Mouse (Mus musculus) testis, adult 2 months (tissue): ENCODE results near the gene Tusc2. TPM values are rescaled to one million over a fixed set of nuclear protein-coding genes. Genes with fewer than 3 reads are reported as not detected.
A peak's percentile ranks its signal among the peaks of the same experiment; 100 is the strongest.

Experiments
- H3K27ac ChIP-seq: fragments of 200-500 bp; 2 replicates; pipeline ENCODE4 v1.5.1; 2012; ENCODE audit warnings: low read depth, low read length; ENCODE audit not compliant: control insufficient read depth, insufficient read depth
- H3K27me3 ChIP-seq: fragments of 200-500 bp; 2 replicates; pipeline ENCODE4 v1.6.1; 2012; ENCODE audit warnings: mild to moderate bottlenecking, low read length, moderate library complexity; ENCODE audit not compliant: control insufficient read depth, insufficient read depth
- H3K36me3 ChIP-seq: fragments of 200-500 bp; 2 replicates; pipeline ENCODE4 v1.6.1; 2012; ENCODE audit warnings: mild to moderate bottlenecking, low read length; ENCODE audit not compliant: control insufficient read depth, insufficient read depth
- H3K4me1 ChIP-seq: fragments of 200-500 bp; 2 replicates; pipeline ENCODE4 v1.6.1; 2012; ENCODE audit warnings: low read length; ENCODE audit not compliant: control insufficient read depth, insufficient read depth
- H3K4me3 ChIP-seq: fragments of 200-500 bp; 2 replicates; pipeline ENCODE4 v1.5.1; 2012; ENCODE audit warnings: low read depth, mild to moderate bottlenecking, low read length, moderate library complexity, mixed read lengths; ENCODE audit not compliant: control insufficient read depth
- CTCF ChIP-seq: fragments of 200-500 bp; IDR thresholded peaks from 2 replicates; pipeline ENCODE4 v1.5.1; 2012; ENCODE audit warnings: low read depth, mild to moderate bottlenecking, inconsistent platforms, low read length, moderate library complexity; ENCODE audit not compliant: control insufficient read depth, insufficient read depth, insufficient replicate concordance
- POLR2A ChIP-seq: fragments of 200-500 bp; IDR thresholded peaks from 2 replicates; pipeline ENCODE4 v1.6.1; 2012; ENCODE audit warnings: low read depth, mild to moderate bottlenecking, inconsistent platforms, low read length, moderate library complexity; ENCODE audit not compliant: control insufficient read depth
- polyA plus RNA-seq: library from polyadenylated mRNA; depleted of rRNA; stranded (reverse); fragments of >200 nt; gene quantifications from 2 replicates; pipeline ENCODE4 v1.2.3, GENCODE M21; 2012; rRNA removed

The Tusc2 gene
- polyA plus RNA-seq, 1 experiment: 28.4 TPM

DNA sequence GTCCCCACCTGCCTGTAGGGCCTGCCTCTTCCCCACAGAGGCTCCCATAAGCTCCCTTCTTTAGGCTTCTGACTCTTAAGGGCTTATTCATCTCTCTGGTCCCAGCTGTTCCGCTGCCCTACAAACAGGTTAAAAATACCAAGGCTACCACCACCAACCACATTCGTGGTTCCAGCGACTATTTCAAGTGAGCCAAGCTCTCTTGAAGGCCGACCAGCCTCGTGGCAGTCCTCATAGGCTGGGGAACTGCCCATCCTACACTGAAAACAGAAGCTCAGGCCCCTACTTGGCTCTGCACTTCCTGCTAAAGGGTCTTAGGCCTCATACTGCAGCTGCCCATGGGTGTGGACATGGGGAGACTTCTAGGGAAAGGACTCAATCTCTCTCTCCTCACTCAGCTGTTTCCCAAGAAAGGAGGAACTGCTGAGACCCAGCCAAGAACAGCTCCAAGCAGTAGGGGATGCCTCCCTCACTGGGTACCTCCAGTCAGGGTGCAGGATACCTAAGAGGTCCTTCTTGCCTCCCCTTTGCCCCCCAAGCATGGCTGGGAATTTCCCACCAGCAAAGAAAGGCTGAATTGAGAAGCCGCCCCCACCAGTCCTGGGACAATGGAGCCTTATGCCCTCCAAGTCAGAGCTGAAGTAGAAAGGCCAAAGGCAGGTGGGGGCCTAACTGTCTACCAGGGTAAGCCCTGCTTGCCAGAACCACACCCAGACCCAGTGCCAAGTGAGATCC lies 48.6 kb downstream of the Tusc2 start:
- H3K27me3 ChIP-seq: no peaks in the 10 kb centered on the region
- TF ChIP-seq CTCF: no peak
- TF ChIP-seq POLR2A: no peak
- H3K27ac ChIP-seq: no peak overlapping the region
- H3K4me1 ChIP-seq: peaks cover 11% of the 10 kb centered on the region
- no peaks in the 10 kb centered on the region for H3K36me3 ChIP-seq
- no peak overlapping the region for H3K4me3 ChIP-seq

DNA sequence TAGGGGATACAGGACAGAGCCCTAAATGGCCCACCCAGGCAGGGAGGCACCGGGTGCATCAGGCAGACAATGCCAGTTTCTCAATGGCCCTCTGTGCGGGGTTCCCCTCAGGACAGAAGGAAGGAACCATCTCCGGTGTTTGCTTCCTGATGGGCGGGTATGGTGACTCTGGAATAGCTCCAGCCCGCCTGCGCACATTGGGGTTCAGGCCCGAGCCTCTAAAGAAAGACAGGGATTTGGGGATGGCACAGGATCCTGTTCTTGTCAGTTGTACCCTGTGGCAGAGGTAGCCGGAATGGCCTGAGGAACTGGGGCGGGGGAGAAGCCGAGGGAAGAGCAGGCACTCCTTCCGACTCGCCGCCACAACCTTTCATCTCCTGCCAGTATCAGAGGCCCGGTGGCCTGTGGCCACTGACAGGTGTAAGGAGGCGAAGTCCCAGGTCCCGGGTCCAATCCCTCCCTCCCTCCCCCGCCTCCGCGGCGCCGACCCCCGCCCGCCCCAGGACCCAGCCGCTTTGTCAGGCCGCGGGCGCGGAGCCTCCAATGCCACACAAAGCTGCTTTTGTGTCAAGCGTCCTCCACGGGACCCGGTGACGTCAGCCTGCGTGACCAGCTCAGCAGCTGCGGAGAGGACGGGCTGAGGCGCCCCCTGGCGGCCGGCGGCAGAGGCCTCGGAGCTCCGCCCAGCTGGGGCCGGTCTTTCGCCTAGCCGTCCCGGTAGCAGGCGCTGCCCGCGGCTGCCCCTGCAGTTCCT lies 49.3 kb downstream of the Tusc2 start:
- TF ChIP-seq CTCF (peak; percentile 96), POLR2A (peak; percentile 42; the same call in 1 of the 2 replicates)
- Histone ChIP-seq H3K36me3 (no peaks in the 10 kb centered on the region), H3K4me3 (peak overlapping the region; percentile 61), H3K27me3 (no peaks in the 10 kb centered on the region), H3K4me1 (peaks cover 11% of the 10 kb centered on the region), H3K27ac (peak overlapping the region; percentile 54; the same call in 1 of the 2 replicates)

DNA sequence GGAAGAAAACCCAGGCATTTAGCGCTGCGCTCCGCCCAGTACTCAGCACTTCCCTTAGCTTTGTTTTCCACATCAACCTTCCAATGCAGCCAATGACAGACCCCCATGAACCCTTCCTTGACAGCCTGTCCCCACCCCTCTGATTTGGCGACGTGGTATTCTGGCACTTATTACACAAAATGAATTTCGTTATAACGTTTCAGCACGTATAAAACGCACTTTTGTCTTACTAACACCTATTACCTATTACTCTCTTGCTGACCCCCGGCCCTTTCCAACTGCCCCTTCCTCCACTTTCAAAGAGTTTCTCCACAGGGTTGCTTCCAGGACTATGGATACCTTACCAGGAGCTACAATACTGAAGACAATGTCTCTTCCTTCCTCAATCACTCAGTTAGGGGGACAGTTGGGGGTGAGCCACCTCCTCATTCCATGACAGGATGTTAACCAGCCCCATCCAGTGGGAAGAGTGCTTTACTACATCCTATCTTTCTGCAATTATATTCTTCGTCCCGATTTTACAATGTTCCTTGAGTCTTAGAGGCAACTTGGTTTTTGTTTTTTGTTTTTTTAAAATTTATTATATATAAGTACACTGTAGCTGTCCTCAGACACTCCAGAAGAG lies 50.0 kb downstream of the Tusc2 start:
- no peak overlapping the region for H3K27ac ChIP-seq
- TF ChIP-seq POLR2A (no peak), CTCF (no peak)
- peaks cover 11% of the 10 kb centered on the region for H3K4me1 ChIP-seq
- peak overlapping the region; percentile 54 for H3K4me3 ChIP-seq
- H3K36me3 ChIP-seq: no peaks in the 10 kb centered on the region
- no peaks in the 10 kb centered on the region for H3K27me3 ChIP-seq

DNA sequence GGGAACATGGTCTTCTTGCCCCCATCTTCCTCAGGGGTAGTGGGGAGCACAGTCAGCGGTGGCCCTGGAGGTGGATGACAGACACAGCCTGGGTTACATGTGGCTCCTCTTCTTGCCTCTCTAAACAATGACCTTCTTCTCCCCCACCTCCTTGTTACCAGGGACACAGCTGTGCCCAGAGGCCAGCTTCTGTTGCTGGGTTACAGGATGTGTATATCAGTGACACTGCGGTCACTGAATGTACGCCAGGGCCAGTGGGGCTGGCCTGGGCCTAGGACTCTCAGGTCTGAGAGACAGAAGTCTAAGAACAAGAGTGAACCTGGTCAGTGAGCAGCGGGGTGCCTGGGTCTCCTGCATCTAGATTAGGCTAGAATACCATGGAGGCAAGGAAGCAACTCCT lies 52.0 kb downstream of the Tusc2 start:
- Histone ChIP-seq H3K36me3 (no peaks in the 10 kb centered on the region), H3K27me3 (no peaks in the 10 kb centered on the region), H3K4me1 (peaks cover 11% of the 10 kb centered on the region), H3K4me3 (no peak overlapping the region), H3K27ac (no peak overlapping the region)
- TF ChIP-seq CTCF (no peak), POLR2A (no peak)

Other genes with a start within 250 kb of the Tusc2 start
- gene Hemk1, start 224.9 kb upstream of the Tusc2 start, polyA plus RNA-seq: 22.0 TPM in 2 replicates
- gene 6430571L13Rik, start 222.7 kb upstream of the Tusc2 start, polyA plus RNA-seq: 0.40 and 0.53 TPM in 2 replicates
- 5.2 and 8.2 TPM in 2 replicates for gene Cacna2d2, start 163.6 kb upstream of the Tusc2 start, polyA plus RNA-seq
- 38.3 and 46.9 TPM in 2 replicates for gene Tmem115, start 29.3 kb upstream of the Tusc2 start, polyA plus RNA-seq
- gene Cyb561d2, start 21.1 kb upstream of the Tusc2 start, polyA plus RNA-seq: 28.3 and 29.4 TPM in 2 replicates
- gene Nprl2, start 21.0 kb upstream of the Tusc2 start, polyA plus RNA-seq: 34.7 and 40.3 TPM in 2 replicates
- 245 and 272 TPM in 2 replicates for gene Zmynd10, start 16.0 kb upstream of the Tusc2 start, polyA plus RNA-seq
- gene Rassf1, start 11.7 kb upstream of the Tusc2 start, polyA plus RNA-seq: 62.8 and 63.4 TPM in 2 replicates
- gene Hyal2, start 4.7 kb downstream of the Tusc2 start, polyA plus RNA-seq: 6.4 and 6.5 TPM in 2 replicates
- gene Hyal1, start 13.7 kb downstream of the Tusc2 start, polyA plus RNA-seq: 4.0 and 5.0 TPM in 2 replicates
- gene Naa80, start 15.6 kb downstream of the Tusc2 start, polyA plus RNA-seq: 136 and 139 TPM in 2 replicates
- gene Hyal3, start 17.6 kb downstream of the Tusc2 start, polyA plus RNA-seq: 1.6 and 1.8 TPM in 2 replicates
- 16.4 and 20.5 TPM in 2 replicates for gene Ifrd2, start 24.4 kb downstream of the Tusc2 start, polyA plus RNA-seq
- 2.1 and 4.1 TPM in 2 replicates for gene Sema3b, start 46.0 kb downstream of the Tusc2 start, polyA plus RNA-seq
- gene Gnai2, start 72.1 kb downstream of the Tusc2 start, polyA plus RNA-seq: 87.7 and 103 TPM in 2 replicates
- 0.10 and 0.32 TPM in 2 replicates for gene Slc38a3, start 106.3 kb downstream of the Tusc2 start, polyA plus RNA-seq
- 0.05 and 0.12 TPM in 2 replicates for gene Gnat1, start 116.5 kb downstream of the Tusc2 start, polyA plus RNA-seq
- gene Sema3f, start 147.2 kb downstream of the Tusc2 start, polyA plus RNA-seq: 9.9 and 12.0 TPM in 2 replicates
- gene Rbm5, start 207.7 kb downstream of the Tusc2 start, polyA plus RNA-seq: 52.0 and 57.8 TPM in 2 replicates